Mouse (Mus musculus): Measurements from ENCODE around the gene Acsm3. TPM values are rescaled to one million over a fixed set of nuclear protein-coding genes. Genes with fewer than 3 reads are reported as not detected.

Gene Acsm3
- total RNA-seq, 4 experiments from 2014 or later = not detected

DNA sequence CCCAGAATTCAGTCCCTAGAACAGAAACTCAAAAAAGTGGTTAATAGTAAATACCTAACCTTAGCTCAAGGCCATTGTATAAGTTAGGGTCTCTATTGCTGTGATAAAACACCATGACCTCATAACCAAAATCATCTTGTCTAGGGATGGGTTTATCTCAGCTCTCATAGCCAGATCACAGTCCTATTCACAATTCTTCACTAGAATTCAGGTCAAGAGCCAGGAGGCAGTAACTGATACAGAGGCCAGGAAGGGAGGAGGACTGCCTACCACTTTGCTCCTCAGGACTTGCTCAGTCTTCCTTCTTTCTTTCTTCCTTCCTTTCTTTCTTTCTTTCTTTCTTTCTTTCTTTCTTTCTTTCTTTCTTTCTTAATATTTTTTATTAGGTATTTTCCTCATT lies 34.6 kb downstream of the Acsm3 start:
- no peak for DNase-seq (ENCODE audit: low spot score in 2 of 2)

DNA sequence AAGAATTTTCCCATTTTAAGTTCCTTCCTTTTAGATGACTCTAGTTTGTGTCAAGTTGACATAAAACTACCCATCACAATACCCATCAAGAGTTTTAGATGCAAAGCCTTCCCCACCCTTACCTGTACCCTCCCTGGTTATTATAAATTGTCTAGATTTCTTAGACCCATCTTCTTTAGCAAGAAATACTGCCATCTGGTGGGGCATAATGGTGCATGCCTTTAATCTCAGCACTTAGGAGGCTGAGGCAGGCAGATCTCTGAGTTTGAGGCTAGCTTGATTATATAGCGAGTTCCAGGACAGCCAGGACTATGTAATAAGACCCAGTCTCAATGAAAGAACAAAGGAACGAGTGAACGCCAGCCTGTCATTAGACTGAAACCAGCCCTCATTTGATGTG lies 39.8 kb downstream of the Acsm3 start:
- no peak for DNase-seq (ENCODE audit: low spot score in 2 of 2)

DNA sequence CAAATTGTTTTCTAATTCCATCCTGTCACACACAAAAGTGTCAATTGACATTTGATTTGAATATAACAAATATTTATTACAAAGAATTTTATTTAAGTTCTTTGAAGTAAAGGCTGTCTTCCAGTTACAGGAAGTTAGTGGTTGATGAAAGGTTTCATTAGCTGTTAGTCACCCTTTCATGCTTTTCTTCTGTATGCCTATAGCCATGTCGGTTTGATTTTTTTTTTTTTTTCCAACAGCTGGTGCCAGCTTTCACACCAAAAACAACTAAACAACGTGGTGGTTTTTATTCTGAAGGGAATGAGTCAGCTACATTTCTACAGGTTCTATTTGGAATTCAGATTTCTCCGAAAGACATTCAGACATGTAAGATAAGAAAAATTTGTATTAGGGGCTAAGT lies 40.3 kb downstream of the Acsm3 start:
- DNase-seq (ENCODE audit: low spot score in 2 of 2) = no peak

DNA sequence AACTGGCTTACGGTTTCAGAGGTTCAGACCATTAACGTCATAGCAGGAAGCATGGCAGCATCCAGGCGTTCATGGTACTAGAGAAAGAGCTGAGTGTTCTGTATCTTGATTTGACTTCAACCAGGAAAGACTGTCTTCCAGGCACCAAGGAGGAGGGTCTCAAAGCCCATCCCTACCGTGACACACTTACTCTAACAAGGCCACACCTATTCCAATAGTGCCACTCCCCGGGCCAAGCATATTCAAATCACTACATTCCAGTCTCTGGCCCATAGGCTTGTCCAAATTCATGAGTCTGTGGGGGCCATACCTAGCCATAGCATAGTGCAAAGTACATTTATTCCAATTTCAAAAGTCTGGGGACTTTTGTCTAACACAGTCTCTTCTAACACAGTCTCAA lies 46.7 kb downstream of the Acsm3 start:
- no peak for DNase-seq (ENCODE audit: low spot score in 2 of 2)

DNA sequence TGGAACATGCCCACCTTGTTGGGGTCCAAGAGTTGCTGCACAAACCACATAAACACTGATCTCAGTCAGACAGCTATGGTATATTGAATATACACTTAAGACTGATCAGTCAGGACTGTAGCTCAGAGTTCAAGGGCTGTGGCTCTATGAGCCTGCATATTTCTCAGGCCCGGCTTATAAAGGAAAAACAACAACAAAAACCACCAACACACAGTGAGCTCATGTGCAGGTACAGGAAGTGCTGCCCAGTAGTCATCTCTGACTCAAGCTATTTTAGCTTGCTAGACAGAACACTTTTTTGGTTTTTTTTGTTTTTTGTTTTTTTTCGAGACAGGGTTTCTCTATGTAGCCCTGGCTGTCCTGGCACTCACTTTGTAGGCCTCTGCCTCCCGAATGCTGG lies 48.0 kb downstream of the Acsm3 start:
- no peak for DNase-seq (ENCODE audit: low spot score in 2 of 2)

DNA sequence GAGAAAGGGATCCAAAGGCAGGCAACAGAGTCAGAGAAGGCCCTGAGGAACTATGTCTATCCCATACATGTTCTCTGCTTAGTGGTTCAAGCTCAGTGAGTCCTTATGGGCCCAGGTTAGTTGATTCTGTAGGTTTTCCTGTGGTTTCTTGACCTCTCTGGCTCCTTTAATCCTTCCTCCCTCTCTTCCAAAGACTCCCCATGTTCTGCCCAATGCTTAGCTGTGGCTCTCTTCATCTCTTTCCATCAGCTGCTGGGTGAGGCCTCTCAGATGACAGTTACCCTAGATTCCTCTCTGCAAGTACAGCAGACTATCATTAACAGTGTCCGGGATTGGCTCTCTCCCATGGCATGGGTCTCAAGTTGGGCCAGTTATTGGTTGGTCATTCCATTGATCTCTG lies 74.6 kb downstream of the Acsm3 start:
- DNase-seq (ENCODE audit: low spot score in 2 of 2) = no peak

DNA sequence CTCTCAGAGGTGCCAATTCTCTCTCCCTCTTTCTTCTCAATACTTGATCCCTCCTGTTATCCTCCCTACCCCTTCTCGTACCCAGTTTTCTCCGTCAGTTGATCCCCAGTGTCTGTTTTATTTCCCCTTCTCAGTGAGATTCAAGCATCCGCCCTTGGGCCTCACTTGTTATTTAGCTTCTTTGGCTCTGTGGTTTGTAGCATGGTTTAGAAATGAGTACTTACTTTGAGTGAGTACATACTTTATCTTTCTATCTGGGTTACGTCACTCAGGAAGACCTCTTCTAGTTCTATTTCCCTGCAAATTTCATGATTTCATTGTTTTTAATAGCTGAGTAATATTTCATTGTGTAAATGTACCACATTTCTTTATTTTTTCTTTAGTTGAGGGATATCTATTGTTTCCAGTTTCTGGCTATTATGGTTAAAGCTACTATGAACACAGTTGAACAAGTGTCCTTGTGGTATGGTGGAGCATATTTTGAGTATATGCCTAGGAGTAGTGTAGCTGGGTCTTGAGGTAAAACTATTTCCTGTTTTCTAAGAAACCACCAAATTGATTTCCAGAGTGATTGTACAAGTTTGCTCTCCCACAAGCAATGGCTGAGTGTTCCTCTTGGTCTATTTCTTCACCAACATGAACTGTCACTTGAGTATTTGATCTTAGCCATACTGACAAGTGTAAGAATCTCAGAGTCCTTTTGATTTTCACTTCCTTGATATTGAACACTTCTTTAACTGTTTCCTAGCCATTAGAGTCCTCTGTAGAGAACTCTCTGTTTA lies 75.5 kb downstream of the Acsm3 start:
- no peak for DNase-seq (ENCODE audit: low spot score in 2 of 2)

Other genes starting within 250 kb of the Acsm3 start
- gene Acsm5, start 241.5 kb upstream of the Acsm3 start, total RNA-seq (2022) = 1 to 10 TPM; 1.6 to 3.2 (median 2.0) TPM
- gene Pdilt, start 237.4 kb upstream of the Acsm3 start, total RNA-seq (2022) = under 1 TPM in 2 of 4 experiments, not detected in 2; 0.25 to 0.46 TPM
- not detected for gene Acsm2, start 206.6 kb upstream of the Acsm3 start, total RNA-seq (2022)
- gene Acsm1, start 153.9 kb upstream of the Acsm3 start, total RNA-seq (2022) = not detected
- under 1 TPM in 1 of 4 experiments, not detected in 3; 0.23 TPM for gene Acsm4, start 70.9 kb upstream of the Acsm3 start, total RNA-seq (2022)
- 10 to 100 TPM; 43.2 to 49.2 (median 48.2) TPM for gene Thumpd1, start 40.1 kb upstream of the Acsm3 start, total RNA-seq (2022)
- 1 to 10 TPM; 1.0 to 3.6 (median 2.1) TPM for gene Rexo5, start 33.1 kb downstream of the Acsm3 start, total RNA-seq (2022)
- gene Eri2, start 33.1 kb downstream of the Acsm3 start, total RNA-seq (2022) = 1 to 10 TPM; 5.7 to 7.5 (median 7.1) TPM
- gene Lyrm1, start 134.9 kb downstream of the Acsm3 start, total RNA-seq (2022) = 10 to 100 TPM; 10.2 to 16.2 (median 15.1) TPM
- 10 to 100 TPM; 26.3 to 32.1 (median 27.1) TPM for gene Dcun1d3, start 135.4 kb downstream of the Acsm3 start, total RNA-seq (2022)